Mouse (Mus musculus) gastrocnemius, postnatal 4 days (tissue): Measurements from ENCODE around the gene Inpp5k. TPM values are rescaled to one million over a fixed set of nuclear protein-coding genes. Genes with fewer than 3 reads are reported as not detected.
"Not testable (repeated sequence)": the region's sequence is repeated elsewhere in the genome, so short reads cannot be mapped to it uniquely, and the experiment has no call there.

ENCODE experiments used
- DNase-seq, 2 experiments: peaks; one replicate each; pipeline ENCODE4 v3.0.0; 2021 to 2022; ENCODE audit warnings: low spot score in 2 of 2, mixed read lengths in 2 of 2
- long read RNA-seq, 2 experiments: library from polyadenylated mRNA; stranded (forward); transcript quantifications; one replicate each; pipeline ENCODE4 v2.0.0; 2021
- total RNA-seq, 2 experiments: library from RNA; stranded (reverse); gene quantifications; 2 replicates each; pipeline ENCODE4 v1.2.3; 2021

The Inpp5k gene
- total RNA-seq, result 10 to 100 TPM; 26.7 to 28.4 TPM
- long read RNA-seq, experiment 1, transcript Inpp5k-201 (12 exons, 2,679 nt), result major isoform, 42 of 53 reads
- long read RNA-seq, experiment 1, partial matches to known transcripts, result 6 of 53 reads
- long read RNA-seq, experiment 1, other reads (novel, unspliced or antisense), result 5 of 53 reads
- long read RNA-seq, experiment 2, transcript Inpp5k-201 (12 exons, 2,679 nt), result major isoform, 52 of 62 reads
- long read RNA-seq, experiment 2, partial matches to known transcripts, result 1 of 62 reads
- long read RNA-seq, experiment 2, other reads (novel, unspliced or antisense), result 8 of 62 reads

- peak; percentile 87 to 93 for DNase-seq
Measured at GRCm38 (mm10) chr11:75630645-75631229, at the start of gene Inpp5k. Gene Inpp5k (plus strand): TSS chr11:75630988.

DNA sequence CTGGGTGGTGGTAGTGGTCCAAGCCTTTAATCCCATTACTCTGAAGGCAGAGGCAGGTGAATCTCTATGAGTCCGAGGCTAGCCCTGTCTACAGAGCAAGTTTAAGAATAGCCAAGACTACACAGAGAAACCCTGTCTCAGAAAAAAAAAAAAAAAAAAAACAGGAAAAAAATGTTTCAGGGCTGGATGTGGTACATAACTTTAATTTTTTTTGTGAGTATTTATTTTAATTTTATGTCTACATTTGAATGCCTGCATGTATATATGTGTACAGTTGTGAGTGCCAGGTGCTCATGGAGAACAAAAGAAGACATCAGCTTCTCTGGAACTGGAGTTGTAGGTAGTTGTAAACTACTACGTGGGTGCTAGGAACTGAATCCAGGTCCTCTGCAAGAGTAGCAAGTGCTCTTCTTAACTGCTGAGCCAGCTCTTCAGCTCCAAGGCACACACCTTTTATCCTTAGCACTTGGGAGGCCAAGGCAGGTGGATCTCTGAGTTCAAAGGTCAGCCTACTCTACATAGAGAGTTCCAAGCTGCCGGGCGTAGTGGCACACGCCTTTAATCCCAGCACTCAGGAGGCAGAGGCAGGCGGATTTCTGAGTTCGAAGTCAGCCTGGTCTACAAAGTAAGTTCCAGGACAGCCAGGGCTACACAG, 49.2 kb upstream of the Inpp5k start:
- no peak for DNase-seq

- DNase-seq, result no peak
Measured at GRCm38 (mm10) chr11:75583521-75583920, 47.3 kb upstream of the Inpp5k start.

DNA sequence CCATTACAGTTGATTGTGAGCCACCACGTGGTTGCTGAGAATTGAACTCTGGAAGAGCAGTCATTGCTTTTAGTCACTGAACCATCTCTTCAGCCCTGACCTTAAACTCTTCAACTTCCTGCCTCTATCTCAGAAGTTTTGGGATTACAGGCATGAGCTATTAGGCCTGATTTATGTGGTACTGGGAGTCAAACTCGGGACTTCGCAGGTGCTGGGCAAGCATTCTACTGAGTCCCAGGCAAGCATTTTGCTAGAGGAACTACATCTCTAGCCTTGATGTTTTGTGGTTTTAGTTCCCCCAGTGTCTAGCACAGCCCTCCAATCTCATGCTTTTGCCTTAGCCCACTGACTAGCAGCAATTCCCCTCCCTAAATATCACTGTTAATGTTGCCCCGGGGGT, 45.7 kb upstream of the Inpp5k start:
- DNase-seq, result no peak

DNA sequence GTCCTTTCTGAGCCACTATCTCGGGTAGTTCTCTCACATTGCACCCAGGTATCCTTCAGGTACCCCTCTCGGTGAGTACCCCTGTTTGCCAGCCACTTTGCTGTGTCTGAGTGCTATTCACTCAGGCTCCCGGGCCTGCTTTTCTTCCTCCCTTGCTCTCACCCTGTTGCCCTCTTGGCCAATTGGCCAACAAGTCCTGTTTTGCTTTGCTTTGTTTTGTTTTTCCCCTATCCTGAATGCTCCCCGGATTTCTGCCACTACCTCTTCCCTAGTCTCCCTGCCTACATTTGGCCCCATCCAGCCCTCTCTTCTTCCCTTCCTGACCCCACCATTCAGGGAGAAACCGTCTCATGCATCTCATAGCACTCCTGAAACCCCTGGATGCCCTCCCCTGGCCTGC, 44.8 kb upstream of the Inpp5k start:
- no peak for DNase-seq

- no peak for DNase-seq
Measured at GRCm38 (mm10) chr11:75586963-75587362, 43.8 kb upstream of the Inpp5k start.

GRCm38 (mm10) chr11:75587493-75588284, 43.1 kb upstream of the Inpp5k start, which contains the start of gene Pitpna:
Gene Pitpna (plus strand): TSS chr11:75588097.
- peak; percentile 96 for DNase-seq

GRCm38 (mm10) chr11:75588285-75588941, 42.4 kb upstream of the Inpp5k start:
- no peak for DNase-seq

- no peak for DNase-seq
Measured at GRCm38 (mm10) chr11:75592612-75593011, 38.2 kb upstream of the Inpp5k start.

DNA sequence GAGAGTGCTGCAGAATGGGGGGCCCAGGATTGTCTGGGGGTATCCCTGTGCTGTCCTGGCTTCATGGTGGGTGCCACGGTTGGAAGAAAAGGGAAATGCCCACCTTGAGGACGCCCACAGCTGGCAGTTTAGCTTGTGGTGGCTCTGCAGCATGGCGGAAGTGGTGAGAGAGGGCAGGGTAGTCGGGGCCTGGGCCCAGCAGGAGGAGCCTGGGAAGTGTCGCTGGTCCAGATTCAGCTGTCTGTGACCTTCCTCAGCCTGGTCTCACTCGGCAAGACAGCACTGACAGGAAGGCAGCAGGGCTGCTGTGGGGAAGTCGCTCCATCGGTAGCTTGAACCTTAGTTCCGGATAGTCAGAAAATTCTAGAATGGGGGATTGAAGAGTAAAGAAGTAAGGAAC, 36.4 kb upstream of the Inpp5k start:
- DNase-seq, result no peak

DNA sequence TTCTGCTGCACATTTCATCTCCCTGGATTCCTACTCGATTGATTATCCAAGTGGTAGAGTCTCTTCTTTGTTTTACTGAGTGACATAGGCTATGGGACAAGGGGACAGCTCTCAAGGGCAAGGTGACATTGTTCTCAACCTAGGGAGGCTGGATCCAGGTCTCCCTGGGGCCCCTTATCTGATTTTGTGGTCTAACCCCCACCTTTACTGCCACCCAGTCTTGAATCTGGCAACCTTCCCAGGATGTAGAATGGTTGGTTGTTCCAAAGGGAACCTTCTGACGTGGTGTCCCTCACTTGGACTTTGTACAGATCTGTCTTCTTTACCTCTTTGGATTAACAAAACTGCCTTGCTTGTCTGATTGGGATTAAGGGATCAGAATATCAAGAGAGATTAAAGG, 35.4 kb upstream of the Inpp5k start:
- no peak for DNase-seq

DNA sequence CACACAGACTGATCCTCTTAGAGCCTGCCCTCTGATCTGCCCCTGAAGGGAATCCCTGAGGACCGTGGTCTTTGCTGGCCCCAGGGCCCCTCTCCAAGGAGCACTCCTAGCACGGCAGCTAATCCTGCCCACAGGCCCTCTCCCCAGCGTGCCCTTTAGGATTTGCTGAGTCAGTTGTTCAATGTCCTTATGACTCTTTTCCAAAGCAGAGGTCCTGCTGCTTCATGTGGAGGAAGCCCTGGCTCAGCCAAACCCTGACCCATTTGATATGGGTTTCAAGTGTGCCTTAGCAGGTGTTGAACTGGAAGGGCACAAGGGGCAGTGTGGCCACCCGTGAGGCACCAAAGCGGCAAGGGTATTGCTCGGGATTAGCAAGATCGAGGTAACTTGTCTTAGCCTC, 35.0 kb upstream of the Inpp5k start:
- no peak for DNase-seq

GRCm38 (mm10) chr11:75596726-75597255, 34.0 kb upstream of the Inpp5k start:
- peak in 1 of 2 experiments; percentile 39 for DNase-seq

DNA sequence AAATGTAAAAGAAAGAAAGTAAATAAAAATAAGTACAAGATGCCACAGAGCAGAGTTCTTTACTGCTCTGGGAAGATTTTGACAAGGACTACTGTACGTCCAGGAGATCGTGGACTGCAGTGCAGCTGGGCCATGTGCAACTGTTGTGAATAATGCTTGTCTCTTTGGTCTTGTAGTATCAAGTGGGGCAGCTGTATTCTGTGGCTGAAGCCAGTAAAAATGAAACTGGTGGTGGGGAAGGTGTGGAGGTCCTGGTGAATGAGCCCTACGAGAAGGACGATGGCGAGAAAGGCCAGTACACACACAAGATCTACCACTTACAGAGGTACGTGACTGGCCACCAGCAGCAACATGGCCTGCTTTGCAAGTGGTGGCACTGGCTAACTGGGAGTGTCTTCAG, 32.8 kb upstream of the Inpp5k start:
- no peak for DNase-seq

DNA sequence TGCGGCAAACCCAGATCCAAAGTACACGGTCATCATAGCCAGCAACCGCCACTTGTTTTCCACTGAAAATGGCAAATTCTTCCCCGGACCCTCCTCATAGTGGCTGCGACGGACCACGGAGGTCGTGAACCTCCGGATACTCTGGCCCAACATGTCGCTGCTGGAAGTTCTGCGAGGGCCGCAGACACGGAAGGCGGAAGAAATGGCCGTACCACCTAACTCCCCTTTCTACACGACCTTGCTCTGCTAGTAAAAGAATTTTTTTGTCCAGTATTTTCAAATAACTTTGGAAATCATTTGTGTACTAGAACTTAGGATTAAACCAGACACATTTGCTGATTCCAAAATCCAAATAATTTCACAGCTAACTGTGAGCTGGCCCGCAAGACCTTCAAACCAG, 31.0 kb upstream of the Inpp5k start:
- DNase-seq, result not testable (repeated sequence)

DNA sequence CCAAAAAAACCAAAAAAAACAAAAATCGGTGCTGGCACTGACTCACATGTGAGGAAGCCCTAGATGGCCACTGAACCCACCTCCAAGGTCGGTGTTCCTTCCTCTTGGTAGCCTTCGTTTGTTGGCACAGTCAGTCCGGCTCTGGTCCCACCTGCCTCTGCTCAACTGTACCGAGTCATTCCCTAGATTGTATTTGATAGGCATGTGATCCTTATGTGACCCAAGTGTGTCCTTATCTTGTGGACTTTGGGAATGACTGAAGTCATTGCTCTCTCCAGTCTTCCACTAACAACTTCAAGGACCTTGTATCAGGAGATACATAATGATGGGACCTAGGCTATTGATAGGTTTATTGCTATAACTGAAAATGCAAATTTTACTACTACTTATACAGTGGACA, 26.0 kb upstream of the Inpp5k start:
- no peak for DNase-seq

- no peak for DNase-seq
Measured at GRCm38 (mm10) chr11:75605318-75605717, 25.5 kb upstream of the Inpp5k start.

DNA sequence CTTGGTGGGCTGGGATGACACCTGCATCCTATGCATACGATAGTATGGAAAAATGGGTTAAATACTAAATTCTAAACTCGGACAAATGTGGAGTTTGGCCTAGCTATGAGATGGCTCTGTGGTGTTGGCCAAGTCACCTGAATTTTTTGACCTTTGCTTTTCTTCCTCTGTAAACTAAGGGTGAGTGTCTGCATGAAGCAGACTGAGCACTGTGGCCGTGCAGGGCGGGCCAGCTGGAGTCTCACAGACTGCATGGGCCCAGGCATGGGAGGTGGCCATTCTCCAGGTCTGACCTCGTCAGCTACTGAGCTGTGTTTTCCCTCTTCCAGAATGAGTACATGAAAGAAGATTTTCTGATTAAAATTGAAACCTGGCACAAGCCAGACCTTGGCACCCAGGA, 22.0 kb upstream of the Inpp5k start:
- no peak for DNase-seq

DNA sequence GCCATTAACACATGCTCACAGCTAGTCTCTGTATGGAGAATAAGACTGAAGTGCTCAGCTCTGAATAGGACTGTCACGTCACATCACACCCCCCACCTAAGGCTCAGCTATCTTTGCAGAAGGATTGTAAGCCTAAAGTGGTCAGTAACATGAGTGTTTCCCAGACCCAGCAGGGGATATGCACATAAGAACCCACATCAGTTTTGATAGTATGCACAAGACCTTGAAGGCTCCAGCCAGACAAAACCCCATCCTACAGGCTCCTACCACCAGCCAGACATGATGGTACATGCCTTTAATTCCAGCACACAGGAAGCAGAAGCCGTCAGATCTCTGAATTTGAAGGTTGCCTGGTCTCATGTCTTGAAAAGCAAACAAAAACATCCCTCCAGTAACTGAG, 20.8 kb upstream of the Inpp5k start:
- no peak for DNase-seq

DNA sequence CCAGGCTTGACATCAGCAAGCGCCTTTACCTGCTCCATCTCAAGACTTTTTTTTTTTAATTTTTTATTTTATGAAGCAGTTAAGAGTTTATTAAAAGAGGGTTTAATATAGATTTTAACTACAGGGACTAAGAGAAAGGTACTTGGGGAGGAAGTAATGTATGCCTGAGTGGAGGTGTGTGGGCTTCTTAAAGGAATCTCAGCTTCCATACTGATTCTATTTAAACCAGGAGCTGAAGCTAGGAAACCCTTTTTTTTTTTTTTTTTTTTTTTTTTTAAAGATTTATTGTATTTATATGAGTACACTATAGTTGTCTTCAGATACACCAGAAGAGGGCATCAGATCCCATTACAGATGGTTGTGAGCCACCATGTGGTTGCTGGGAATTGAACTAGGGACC, 16.0 kb upstream of the Inpp5k start:
- DNase-seq, result no peak

DNA sequence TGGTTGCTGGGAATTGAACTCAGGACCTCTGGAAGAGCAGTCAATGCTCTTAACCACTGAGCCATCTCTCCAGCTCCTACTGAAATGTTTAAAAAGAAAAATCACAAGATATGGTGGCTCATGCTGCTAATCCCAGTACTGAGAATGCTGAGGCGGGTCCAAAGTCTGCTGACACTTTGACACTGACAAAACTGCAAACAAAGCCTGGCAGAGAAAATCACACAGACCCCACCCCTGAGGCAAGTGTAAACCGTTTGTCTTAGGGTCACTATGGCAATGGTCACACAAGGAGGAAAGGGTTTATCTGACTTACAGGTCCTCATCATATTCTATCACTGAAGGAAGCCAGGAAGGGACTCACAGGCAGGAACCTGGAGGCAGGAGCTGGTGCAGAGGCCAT, 15.2 kb upstream of the Inpp5k start:
- DNase-seq, result no peak
